Mouse (Mus musculus): ENCODE measurements at regions not wholly inside any gene's neighbourhood (a gene's known extent, or its start where the extent isn't known, plus 50 kb on each side); places are given as distances from the start of the nearest gene placed in this dataset.
A peak's percentile ranks its signal among the peaks of the same experiment; 100 is the strongest.

DNA sequence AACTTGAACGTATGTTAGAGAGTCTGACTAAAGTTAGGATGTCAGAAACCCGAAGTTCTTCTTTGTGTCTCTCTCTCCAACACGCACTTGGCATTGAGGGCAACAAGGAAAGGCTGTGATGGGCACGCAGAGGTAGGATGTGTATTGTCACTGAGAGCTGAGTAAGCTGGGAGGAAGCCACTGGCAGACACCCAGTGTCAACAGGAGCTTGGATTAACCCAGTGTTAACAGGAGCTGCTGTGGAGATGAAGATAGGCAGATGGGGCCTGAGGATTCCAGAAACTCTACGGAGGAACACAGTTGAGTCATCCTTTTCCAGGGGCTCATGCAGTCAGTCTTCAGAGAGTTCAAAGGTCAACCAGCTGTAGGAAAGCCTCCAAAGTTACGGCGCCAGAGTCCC, 242.2 kb upstream of the Cd180 start:
- Histone ChIP-seq H3K4me2 (ENCODE audit: low read depth, low read length, poor library complexity, severe bottlenecking) (no peak overlapping the region), H3K9me3 (ENCODE audit: low read length) (no peaks in the 10 kb centered on the region), H3K4me1 (ENCODE audit: insufficient read depth, low read length) (no peaks in the 10 kb centered on the region), H3K27me3 (ENCODE audit: insufficient read depth, low read length) (peaks cover 4% of the 10 kb centered on the region; the same call in 1 of the 2 replicates), H3K27ac (ENCODE audit: low read depth, low read length) (no peak overlapping the region), H3K4me3 (ENCODE audit: low read depth, low read length) (no peak overlapping the region), H3K36me3 (ENCODE audit: insufficient read depth, low read length) (no peaks in the 10 kb centered on the region), H3K9ac (replicated peaks; ENCODE audit: low read length, poor library complexity, severe bottlenecking) (no peak overlapping the region)
- DNase-seq (ENCODE audit: low spot score) = no peak
- 81% methylated on average over 7 of the region's 7 CpGs for WGBS
- no peak for TF ChIP-seq CTCF (IDR thresholded peaks at IDR 0.05)
- no peak for ATAC-seq (ENCODE audit: low FRiP score)

DNA sequence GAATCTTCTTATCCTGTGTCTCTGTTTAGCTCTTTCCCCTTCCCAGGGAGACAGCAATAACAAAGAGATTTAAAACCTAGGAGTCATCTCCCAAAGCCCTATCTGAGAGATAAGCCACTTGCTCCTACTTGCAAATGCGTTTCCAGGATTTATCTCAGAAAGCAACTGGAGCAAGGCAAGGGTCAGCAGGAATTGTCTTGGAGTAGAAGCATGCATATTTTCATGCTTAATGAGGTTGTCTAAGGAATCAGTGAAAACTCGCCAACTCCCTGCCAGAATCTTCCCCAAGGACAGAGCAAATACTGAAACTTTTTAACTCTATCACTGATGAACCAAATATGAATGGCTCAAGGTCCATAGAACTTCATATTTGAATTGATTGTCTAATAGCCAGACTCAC, 234.6 kb upstream of the Cd180 start:
- Histone ChIP-seq H3K4me1 (ENCODE audit: insufficient read depth, low read length) (no peaks in the 10 kb centered on the region), H3K27ac (ENCODE audit: low read depth, low read length) (no peak overlapping the region), H3K9ac (replicated peaks; ENCODE audit: low read length, poor library complexity, severe bottlenecking) (no peak overlapping the region), H3K9me3 (ENCODE audit: low read length) (no peaks in the 10 kb centered on the region), H3K27me3 (ENCODE audit: insufficient read depth, low read length) (no peaks in the 10 kb centered on the region), H3K4me2 (ENCODE audit: low read depth, low read length, poor library complexity, severe bottlenecking) (no peak overlapping the region), H3K4me3 (ENCODE audit: low read depth, low read length) (no peak overlapping the region), H3K36me3 (ENCODE audit: insufficient read depth, low read length) (no peaks in the 10 kb centered on the region)
- ATAC-seq (ENCODE audit: low FRiP score) (no peak), DNase-seq (ENCODE audit: low spot score) (no peak)
- TF ChIP-seq CTCF (IDR thresholded peaks at IDR 0.05) = no peak
- WGBS = 23% methylated on average over 2 of the region's 2 CpGs

DNA sequence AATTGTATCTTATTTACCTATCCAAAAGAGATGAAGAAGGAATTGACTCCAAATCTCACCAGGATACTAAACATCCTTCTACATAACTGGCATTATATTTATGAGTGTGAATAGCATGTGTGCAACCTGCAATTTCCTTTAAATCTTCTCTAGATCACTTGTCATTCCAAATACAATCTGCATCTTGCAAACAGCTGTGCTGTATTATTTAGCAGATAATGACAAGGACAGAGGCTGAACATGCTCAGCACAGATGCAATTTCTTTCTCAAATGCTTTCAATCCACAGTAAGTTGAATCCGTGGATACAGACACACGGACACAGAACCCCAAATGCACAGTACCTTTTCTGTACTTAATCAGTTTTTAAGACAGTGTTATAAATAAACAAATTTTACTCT, 229.4 kb upstream of the Cd180 start:
- no peak for ATAC-seq (ENCODE audit: low FRiP score)
- WGBS = 74% methylated on average over 2 of the region's 2 CpGs

DNA sequence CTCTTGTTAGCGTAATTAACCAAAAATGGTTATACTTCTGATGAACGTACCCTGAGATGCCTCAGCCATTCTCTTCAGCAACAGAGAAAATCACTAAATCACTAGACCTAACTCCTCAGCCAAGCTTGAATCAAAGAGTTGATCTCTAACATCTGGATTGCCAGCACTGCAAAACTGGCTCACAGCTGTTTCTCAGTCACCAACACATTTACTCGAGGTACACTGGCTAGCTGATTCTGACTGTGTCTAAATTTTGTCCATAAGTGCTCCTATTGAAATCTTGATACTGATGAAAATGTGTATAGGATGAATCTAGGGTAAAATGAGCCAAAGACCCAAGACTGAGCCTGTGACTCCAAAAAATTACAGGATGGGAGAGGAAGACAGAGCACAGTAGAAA, 211.5 kb upstream of the Cd180 start:
- no peak overlapping the region for H3K27ac ChIP-seq (ENCODE audit: low read depth, low read length)
- DNase-seq (ENCODE audit: low spot score) = no peak
- no peak overlapping the region for H3K9ac ChIP-seq (replicated peaks; ENCODE audit: low read length, poor library complexity, severe bottlenecking)
- H3K27me3 ChIP-seq (ENCODE audit: insufficient read depth, low read length) = no peaks in the 10 kb centered on the region
- WGBS = 94% methylated on average over 3 of the region's 3 CpGs
- no peak overlapping the region for H3K4me3 ChIP-seq (ENCODE audit: low read depth, low read length)
- H3K36me3 ChIP-seq (ENCODE audit: insufficient read depth, low read length) = no peaks in the 10 kb centered on the region
- H3K9me3 ChIP-seq (ENCODE audit: low read length) = no peaks in the 10 kb centered on the region
- no peaks in the 10 kb centered on the region for H3K4me1 ChIP-seq (ENCODE audit: insufficient read depth, low read length)
- no peak for ATAC-seq (ENCODE audit: low FRiP score)
- no peak overlapping the region for H3K4me2 ChIP-seq (ENCODE audit: low read depth, low read length, poor library complexity, severe bottlenecking)
- no peak for TF ChIP-seq CTCF (IDR thresholded peaks at IDR 0.05)

More for the DNA sequence above, 229.4 kb upstream of the Cd180 start:
- Histone ChIP-seq H3K4me2 (ENCODE audit: low read depth, low read length, poor library complexity, severe bottlenecking) (no peak overlapping the region), H3K9me3 (ENCODE audit: low read length) (no peaks in the 10 kb centered on the region), H3K36me3 (ENCODE audit: insufficient read depth, low read length) (no peaks in the 10 kb centered on the region), H3K4me3 (ENCODE audit: low read depth, low read length) (no peak overlapping the region), H3K27me3 (ENCODE audit: insufficient read depth, low read length) (no peaks in the 10 kb centered on the region), H3K27ac (ENCODE audit: low read depth, low read length) (no peak overlapping the region), H3K4me1 (ENCODE audit: insufficient read depth, low read length) (no peaks in the 10 kb centered on the region), H3K9ac (replicated peaks; ENCODE audit: low read length, poor library complexity, severe bottlenecking) (no peak overlapping the region)
- DNase-seq (ENCODE audit: low spot score) = no peak
- TF ChIP-seq CTCF (IDR thresholded peaks at IDR 0.05) = no peak

DNA sequence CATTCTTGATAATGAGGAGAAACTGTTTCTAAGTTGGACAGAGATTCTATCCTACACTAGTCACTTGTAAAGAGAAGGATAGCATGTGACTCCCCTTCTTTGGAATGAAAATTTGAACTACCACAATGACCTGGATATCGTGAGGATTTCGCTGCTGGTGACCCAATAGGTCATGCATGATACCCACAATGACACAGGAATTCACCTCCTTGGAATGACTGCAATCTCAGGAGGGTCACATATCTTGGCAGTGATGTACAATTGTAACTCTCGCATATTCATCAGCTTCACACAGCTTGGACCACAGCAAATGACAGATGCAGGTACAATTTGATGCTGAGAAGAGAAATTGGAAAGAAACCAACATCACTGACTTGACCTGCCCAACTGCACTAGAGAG, 210.9 kb upstream of the Cd180 start:
- no peak for TF ChIP-seq CTCF (IDR thresholded peaks at IDR 0.05)
- Histone ChIP-seq H3K9me3 (ENCODE audit: low read length) (no peaks in the 10 kb centered on the region), H3K4me2 (ENCODE audit: low read depth, low read length, poor library complexity, severe bottlenecking) (no peak overlapping the region), H3K4me3 (ENCODE audit: low read depth, low read length) (no peak overlapping the region), H3K9ac (replicated peaks; ENCODE audit: low read length, poor library complexity, severe bottlenecking) (no peak overlapping the region), H3K4me1 (ENCODE audit: insufficient read depth, low read length) (no peaks in the 10 kb centered on the region), H3K36me3 (ENCODE audit: insufficient read depth, low read length) (no peaks in the 10 kb centered on the region), H3K27ac (ENCODE audit: low read depth, low read length) (no peak overlapping the region), H3K27me3 (ENCODE audit: insufficient read depth, low read length) (no peaks in the 10 kb centered on the region)
- 93% methylated on average over 3 of the region's 3 CpGs for WGBS
- DNase-seq (ENCODE audit: low spot score) (no peak), ATAC-seq (ENCODE audit: low FRiP score) (no peak)

DNA sequence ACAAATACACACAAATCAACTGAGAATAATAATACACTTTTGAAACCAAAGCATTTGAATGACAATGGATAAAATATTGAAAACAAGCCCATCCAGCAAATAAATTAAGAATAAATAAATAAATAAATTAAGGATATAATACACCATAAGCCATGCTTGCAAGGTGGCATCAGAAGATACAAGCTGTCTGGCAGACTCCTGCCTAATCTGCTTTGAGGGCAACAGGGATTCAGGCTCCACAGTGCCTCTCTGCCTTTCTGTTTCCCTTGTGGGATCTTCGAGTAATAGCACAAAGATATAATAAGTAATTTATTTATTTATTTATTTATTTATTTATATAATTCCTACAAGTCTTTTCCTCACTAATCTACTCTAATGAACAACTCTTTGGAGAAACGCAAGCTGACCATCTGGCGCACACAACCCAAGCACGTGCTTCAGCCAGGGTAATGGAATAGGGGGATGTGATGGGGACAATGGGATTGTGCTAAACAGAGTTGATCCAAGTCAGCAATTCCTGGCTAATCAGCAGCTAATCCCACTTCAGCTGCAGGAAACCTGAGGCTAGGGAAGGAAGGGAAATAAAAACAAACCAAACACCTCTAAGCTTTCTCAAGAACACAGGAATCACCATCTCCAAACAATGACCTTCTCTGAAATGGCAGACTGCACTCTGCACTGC, 205.8 kb upstream of the Cd180 start:
- WGBS = 41% methylated on average over 4 of the region's 4 CpGs
- Histone ChIP-seq H3K27ac (ENCODE audit: low read depth, low read length) (no peak overlapping the region), H3K9me3 (ENCODE audit: low read length) (no peaks in the 10 kb centered on the region), H3K9ac (replicated peaks; ENCODE audit: low read length, poor library complexity, severe bottlenecking) (no peak overlapping the region), H3K4me2 (ENCODE audit: low read depth, low read length, poor library complexity, severe bottlenecking) (no peak overlapping the region), H3K4me1 (ENCODE audit: insufficient read depth, low read length) (no peaks in the 10 kb centered on the region), H3K27me3 (ENCODE audit: insufficient read depth, low read length) (no peaks in the 10 kb centered on the region), H3K4me3 (ENCODE audit: low read depth, low read length) (no peak overlapping the region), H3K36me3 (ENCODE audit: insufficient read depth, low read length) (no peaks in the 10 kb centered on the region)
- DNase-seq (ENCODE audit: low spot score) (no peak), ATAC-seq (ENCODE audit: low FRiP score) (0 out of 2 replicates have a peak, but pooled peaks have one; percentile 52)
- TF ChIP-seq CTCF (IDR thresholded peaks at IDR 0.05) = no peak
